Mouse (Mus musculus): ENCODE data around the gene Exd2.

- TF ChIP-seq CTCF (IDR thresholded peaks at IDR 0.05; ENCODE audit: low read depth, low read length) (no peak), POLR2A (IDR thresholded peaks at IDR 0.05; ENCODE audit: extremely low read depth, insufficient read depth, low read length) (no peak)
Observed at GRCm38 (mm10) chr12:80500506-80500905, 37.6 kb downstream of the Exd2 start.

Measured in liver, adult 2 months (tissue).